Mouse (Mus musculus) left cerebral cortex, postnatal 14 days (tissue): ENCODE measurements around the gene Reep6. TPM values are rescaled to one million over a fixed set of nuclear protein-coding genes. Genes with fewer than 3 reads are reported as not detected.
"Not testable (repeated sequence)": the region's sequence is repeated elsewhere in the genome, so short reads cannot be mapped to it uniquely, and the experiment has no call there.

Source experiments
- DNase-seq, 2 experiments: peaks; one replicate each; pipeline ENCODE4 v3.0.0; 2021 to 2022; ENCODE audit warnings: low spot score in 2 of 2, mixed read lengths in 1 of 2
- intact Hi-C: fragments of 180-260 bp; cut with DNase I; formaldehyde crosslinking; loops from one replicate; pipeline ENCODE4 v1.15.1; 2025
- total RNA-seq, 2 experiments: library from RNA; stranded (reverse); gene quantifications; 2 replicates each; pipeline ENCODE4 v1.2.3; 2021

Gene Reep6
- total RNA-seq, 2 experiments from 2014 or later, result 8.6 to 10.1 TPM

DNA sequence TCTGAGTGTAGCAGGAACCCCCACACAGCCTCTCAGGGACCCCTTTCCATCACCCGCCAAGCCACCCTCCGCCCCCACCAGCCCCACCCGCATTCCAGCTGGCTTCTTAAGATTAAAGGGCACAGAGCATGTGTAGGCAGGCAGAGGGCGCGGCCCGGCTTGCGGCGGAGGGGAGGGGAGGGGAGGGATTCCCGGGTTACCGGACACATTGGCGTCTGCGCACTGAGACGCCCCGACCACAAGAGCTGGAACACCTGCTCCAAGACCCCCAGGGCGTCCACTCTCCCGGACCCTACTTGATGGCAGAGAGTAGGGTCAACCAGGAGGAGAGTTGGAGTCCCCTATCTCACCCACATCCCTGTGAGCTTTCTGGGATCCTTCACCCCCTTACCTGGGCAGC, 15.4 kb downstream of the Reep6 start:
- intact Hi-C loops, result no loop called here
- no peak for DNase-seq

DNA sequence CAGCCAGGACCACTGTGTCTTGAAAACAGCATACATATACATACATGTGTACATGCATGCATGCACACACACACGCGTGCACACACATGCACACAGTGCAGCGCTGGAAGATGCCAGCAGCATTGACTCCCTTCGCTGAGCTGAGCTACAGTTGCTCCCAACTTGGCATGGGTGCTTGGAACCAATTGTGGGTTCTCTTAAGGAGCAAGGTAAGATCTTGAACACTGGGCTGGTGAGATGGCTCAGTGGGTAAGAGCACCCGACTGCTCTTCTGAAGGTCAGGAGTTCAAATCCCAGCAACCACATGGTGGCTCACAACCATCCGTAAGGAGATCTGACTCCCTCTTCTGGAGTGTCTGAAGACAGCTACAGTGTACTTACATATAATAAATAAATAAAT, 16.2 kb downstream of the Reep6 start:
- DNase-seq, intact Hi-C loops: not testable (repeated sequence)

DNA sequence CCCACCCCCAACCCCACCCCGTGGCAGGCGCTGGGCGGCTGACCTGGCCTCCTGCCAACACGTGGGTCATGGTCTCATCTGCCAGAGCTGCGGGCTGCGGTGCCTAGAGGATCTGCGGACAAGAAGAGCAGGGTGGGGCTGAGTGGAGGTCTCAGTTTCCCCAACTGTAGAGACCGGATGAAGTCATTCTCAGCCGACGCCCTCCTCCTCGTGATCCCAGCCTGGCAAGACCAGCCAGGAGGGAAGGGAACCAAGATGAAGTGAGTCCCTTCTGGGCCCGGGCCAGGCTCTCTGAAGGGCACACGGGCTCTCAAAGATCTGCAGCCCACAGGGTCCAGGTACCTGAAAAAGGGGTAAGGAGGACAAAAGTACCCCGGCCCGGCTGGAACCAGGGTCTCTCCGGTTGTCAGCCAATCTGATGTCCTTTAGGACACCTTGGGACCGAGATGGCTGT, 17.8 kb downstream of the Reep6 start:
- DNase-seq, result no peak
- intact Hi-C loops, result no loop called here

GRCm38 (mm10) chr10:80348244-80348781, 18.6 kb downstream of the Reep6 start, which contains the start of gene Adamtsl5:
Adamtsl5 (minus strand) TSS chr10:80348412.
- intact Hi-C loops, result no loop called here
- no peak for DNase-seq

GRCm38 (mm10) chr10:80348981-80349380, 19.2 kb downstream of the Reep6 start:
- no peak for DNase-seq
- intact Hi-C loops, result no loop called here

DNA sequence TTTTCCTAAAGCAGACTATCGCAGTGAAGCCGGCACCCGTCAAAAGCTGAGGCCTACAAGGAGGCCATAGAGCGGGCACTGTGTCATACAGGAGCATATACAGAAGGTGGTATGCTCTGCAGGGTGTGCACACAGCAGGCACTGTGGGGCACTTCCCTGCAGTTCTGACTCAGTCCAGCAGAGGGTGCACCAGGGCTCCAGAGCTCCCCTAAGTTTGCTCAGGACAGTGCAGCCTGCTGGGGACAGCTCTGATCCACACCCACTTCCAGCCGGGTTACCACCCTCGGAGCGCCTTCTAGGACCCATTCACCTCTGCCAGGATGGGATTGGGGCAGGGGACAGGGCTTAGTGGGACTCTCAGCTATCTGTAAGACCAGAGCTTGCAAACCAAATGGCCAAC, 20.5 kb downstream of the Reep6 start:
- DNase-seq, result peak; percentile 79 to 87
- intact Hi-C loops, result loop anchor here (10.0 kb wide), 1 partner anchor 145 kb away; the partner anchor contains the start of gene Onecut3

DNA sequence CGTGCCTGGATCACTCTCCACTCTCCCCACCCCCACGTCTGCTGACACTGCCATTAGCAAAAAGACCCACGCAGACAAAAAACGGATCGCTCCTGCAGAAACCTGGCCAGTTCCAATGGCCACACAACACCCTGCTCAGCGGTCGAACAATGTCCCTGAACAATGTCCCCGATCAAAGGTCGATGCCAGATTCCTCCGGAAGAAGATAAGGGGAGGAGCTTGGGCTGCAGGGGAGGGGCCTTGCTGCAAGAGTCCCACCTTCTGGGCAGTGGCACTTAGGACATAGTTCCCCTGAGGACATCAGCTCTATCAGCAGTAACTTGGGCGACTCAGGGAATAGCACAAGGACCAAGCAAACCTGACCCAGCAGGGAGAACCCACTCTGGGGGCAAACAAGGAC, 22.1 kb downstream of the Reep6 start:
- intact Hi-C loops, result loop anchor here (10.0 kb wide), 1 partner anchor 143 kb away; the partner anchor contains the start of gene Onecut3
- no peak for DNase-seq

DNA sequence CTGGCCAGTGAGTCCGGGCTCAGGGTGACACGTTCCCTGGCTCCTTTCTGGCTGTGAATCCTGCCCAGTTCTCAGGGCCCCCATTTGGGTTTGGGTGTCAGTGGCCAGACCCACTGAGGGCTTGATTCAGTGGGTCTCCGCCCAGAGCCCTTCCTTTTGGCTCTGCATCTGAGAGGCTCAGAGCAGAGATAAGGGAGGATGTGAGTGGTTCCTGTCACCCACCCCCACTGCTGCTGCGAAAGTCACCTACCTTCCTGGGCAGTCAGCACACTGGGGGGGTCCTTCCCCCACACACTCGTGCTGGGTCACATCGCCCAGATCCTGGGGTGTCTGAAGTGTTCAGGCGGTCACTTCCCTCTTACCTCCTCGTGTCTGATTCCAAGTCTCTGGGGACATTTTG, 23.0 kb downstream of the Reep6 start:
- no peak for DNase-seq
- intact Hi-C loops, result loop anchor here (10.0 kb wide), 1 partner anchor 142 kb away; the partner anchor contains the start of gene Onecut3

DNA sequence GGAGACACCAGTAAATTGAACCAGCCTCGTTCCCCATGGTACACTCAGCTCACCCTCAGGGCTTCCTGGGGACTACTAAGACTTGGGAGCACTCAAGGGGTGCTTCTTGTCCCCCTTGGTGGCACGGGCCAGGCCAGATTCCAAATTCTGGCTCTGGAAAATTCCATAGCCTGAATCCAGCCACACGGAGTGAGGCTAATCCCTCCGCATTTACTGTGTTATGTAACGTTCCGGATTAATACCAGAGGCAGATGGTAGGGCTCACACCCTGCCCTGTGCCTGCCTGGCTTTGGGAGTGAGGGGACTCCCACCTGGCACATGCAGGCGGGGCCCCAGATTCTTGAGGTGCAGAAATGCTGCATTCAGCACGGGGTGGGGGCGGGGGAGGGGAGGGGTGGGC, 25.7 kb downstream of the Reep6 start:
- DNase-seq, result no peak

DNA sequence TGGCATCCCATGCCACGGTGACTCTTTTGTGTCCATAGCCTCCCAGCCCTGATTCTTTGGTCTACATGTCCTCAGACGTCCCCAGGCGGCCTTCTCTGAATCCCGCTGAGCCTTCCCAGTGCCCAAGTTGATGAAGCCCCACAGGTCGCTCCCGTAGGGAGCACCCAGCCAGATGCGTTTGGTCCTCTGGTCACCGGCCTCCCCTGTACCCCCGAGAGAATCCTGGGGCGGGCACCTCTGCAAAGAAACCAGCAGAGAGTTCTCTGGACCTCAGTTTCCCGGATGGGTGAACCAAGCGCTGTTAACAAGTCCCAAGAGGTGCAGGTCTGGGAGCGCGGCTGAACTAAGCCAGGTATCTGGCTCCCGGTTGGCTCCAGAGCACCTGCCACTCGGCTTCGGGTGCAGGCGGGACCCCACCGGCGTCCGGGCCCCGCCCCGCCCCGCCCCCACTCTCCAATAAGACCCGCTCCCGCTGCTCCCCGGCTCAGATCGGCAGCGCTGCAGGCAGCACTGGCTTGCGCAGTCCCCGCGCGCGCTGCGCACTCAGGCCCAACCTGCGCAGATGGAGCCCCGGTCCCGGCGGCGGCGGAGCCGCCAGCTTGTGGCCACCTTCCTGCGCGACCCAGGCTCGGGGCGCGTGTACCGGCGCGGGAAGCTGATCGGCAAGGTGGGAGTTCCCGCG, 26.4 kb downstream of the Reep6 start, which contains the start of gene Plk5:
Gene Plk5 (plus strand): TSS at position 459 of the 682 bp plus-strand sequence.
- DNase-seq, result no peak
- intact Hi-C loops, result loop anchor here (10.0 kb wide), 1 partner anchor 139 kb away; the partner anchor contains the start of gene Onecut3

More for the DNA sequence above, 25.7 kb downstream of the Reep6 start:
- intact Hi-C loops, result loop anchor here (10.0 kb wide), 1 partner anchor 139 kb away; the partner anchor contains the start of gene Onecut3

DNA sequence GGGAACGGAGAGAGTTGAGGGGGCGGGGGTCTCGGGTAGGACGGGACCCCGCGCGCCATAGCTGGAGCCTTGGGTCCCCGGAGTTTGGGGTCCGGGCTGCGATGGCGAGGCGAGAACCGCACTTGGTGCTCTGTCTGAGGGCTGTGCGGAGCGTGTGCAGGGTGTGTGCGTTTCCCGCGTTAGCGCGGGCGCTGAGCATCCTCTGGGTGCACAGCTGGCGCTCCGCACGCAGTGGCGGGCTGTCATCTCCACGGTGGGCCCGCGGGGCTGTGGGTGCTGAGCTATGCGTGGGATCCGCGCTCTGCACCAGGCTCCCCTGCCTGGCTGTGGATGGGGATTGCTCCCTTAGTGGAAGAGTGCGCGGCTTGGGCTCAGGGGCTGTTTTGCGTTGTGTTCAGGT, 27.0 kb downstream of the Reep6 start:
- DNase-seq, result peak in 1 of 2 experiments; percentile 40
- intact Hi-C loops, result loop anchor here (10.0 kb wide), 1 partner anchor 138 kb away; the partner anchor contains the start of gene Onecut3

GRCm38 (mm10) chr10:80357336-80357735, 27.6 kb downstream of the Reep6 start:
- intact Hi-C loops, result loop anchor here (10.0 kb wide), 1 partner anchor 137 kb away; the partner anchor contains the start of gene Onecut3
- DNase-seq, result peak in 1 of 2 experiments; percentile 50

GRCm38 (mm10) chr10:80357994-80358639, 28.4 kb downstream of the Reep6 start:
- DNase-seq, result no peak

DNA sequence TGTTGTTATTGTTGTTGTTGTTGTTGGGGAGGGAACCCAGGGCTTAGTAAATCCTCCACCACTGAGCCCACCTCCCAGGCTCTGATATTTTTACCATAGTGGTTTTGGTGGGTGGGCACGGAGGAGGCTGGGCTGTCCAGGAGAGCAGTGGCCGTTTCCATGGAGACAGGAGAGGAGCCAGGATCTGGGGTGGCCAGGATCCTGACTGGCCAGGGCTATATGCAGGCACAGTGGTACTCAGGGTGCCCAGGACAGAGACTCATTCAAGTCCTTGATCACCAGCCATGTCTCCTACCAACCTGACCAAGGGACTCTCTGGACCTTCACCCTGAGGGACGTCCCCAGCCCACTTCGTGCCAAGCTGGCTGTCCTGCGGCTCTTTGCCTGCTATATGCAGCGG, 34.0 kb downstream of the Reep6 start:
- intact Hi-C loops, result no loop called here
- no peak for DNase-seq

More at GRCm38 (mm10) chr10:80357994-80358639, 28.4 kb downstream of the Reep6 start:
- intact Hi-C loops, result loop anchor here (10.0 kb wide), 1 partner anchor 137 kb away; the partner anchor contains the start of gene Onecut3

- no peak for DNase-seq
- intact Hi-C loops, result no loop called here
These were observed 36.0 kb downstream of the Reep6 start for GRCm38 (mm10) chr10:80365736-80366135.

DNA sequence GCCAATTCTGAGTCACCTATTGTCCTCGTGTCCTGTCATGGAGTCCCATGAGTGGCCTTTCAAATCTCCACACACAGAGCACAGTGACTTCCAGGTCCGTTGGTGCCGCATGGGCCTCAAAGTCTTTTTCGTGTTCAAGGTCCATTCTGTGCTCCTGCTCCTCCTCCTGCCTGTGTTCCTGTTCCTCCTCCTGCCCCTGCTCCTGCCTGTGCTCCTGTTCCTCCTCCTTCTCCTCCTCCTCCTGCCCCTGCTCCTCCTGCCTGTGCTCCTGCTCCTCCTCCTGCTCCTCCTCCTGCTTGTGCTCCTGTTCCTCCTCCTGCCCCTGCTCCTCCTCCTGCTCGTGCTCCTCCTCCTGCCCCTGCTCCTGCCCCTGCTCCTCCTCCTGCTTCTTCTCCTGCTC, 38.2 kb downstream of the Reep6 start:
- intact Hi-C loops, result no loop called here
- no peak for DNase-seq

DNA sequence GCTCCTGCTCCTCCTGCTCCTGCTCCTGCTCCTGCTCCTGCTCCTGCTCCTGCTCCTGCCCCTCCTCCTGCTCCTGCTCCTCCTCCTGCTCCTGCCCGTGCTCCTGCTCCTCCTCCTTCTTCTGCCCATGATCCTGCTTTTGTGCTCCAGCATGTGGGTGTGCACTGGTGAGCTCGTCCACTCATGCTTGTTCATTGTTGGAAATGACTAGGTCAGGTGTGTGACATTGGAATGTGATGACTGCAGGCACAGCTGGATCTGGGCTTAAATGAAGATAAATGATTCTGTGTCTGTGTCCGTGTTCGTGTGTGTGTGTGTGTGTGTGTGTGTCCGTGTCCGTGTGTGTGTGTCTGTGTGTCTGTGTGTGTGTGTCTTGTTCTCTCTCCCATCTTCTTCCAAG, 38.6 kb downstream of the Reep6 start:
- DNase-seq, result no peak
- intact Hi-C loops, result no loop called here

- no peak for DNase-seq
These were observed 40.4 kb downstream of the Reep6 start for GRCm38 (mm10) chr10:80369995-80370747.

GRCm38 (mm10) chr10:80371411-80371966, 41.7 kb downstream of the Reep6 start:
- DNase-seq, result peak; percentile 69 to 92
- intact Hi-C loops, result loop anchor here (5.0 kb wide), 1 partner anchor 194 kb away; the partner anchor contains the start of gene Efna2

More at GRCm38 (mm10) chr10:80369995-80370747, 40.4 kb downstream of the Reep6 start:
- intact Hi-C loops, result loop anchor here (5.0 kb wide), 1 partner anchor 193 kb away; the partner anchor contains the start of gene Efna2
